Mouse (Mus musculus) embryonic facial prominence, embryonic 12.5 days (tissue): ENCODE measurements around the gene Gm14214. TPM values are rescaled to one million over a fixed set of nuclear protein-coding genes. Genes with fewer than 3 reads are reported as not detected.

Experiments
- ATAC-seq: fragments of 200-750 bp; cut with Nextera tagmentation; 2 replicates; pipeline ENCODE4 v1.8.0; 2017; ENCODE audit not compliant: insufficient number of reproducible peaks, insufficient read depth, low FRiP score, low TSS enrichment
- H3K27ac ChIP-seq: fragments of 300-500 bp; sonication (generic); 2 replicates; pipeline ENCODE4 v1.5.1; 2016; ENCODE audit warnings: mild to moderate bottlenecking
- H3K27me3 ChIP-seq: fragments of 300-500 bp; sonication (generic); 2 replicates; pipeline ENCODE4 v1.6.1; 2016; ENCODE audit warnings: mild to moderate bottlenecking, moderate library complexity
- H3K36me3 ChIP-seq: fragments of 300-500 bp; sonication (generic); 2 replicates; pipeline ENCODE4 v1.6.1; 2016; ENCODE audit warnings: mild to moderate bottlenecking
- H3K4me1 ChIP-seq: fragments of 300-500 bp; sonication (generic); 2 replicates; pipeline ENCODE4 v1.6.1; 2016
- H3K4me2 ChIP-seq: fragments of 300-500 bp; sonication (generic); replicated peaks from 2 replicates; pipeline ENCODE4 v1.6.1; 2016; ENCODE audit warnings: mild to moderate bottlenecking, moderate library complexity
- H3K4me3 ChIP-seq: fragments of 300-500 bp; sonication (generic); 2 replicates; pipeline ENCODE4 v1.5.1; 2016; ENCODE audit warnings: mild to moderate bottlenecking
- H3K9ac ChIP-seq: fragments of 300-500 bp; sonication (generic); 2 replicates; pipeline ENCODE4 v1.6.1; 2016; ENCODE audit warnings: mild to moderate bottlenecking, moderate library complexity
- H3K9me3 ChIP-seq: fragments of 300-500 bp; sonication (generic); 2 replicates; pipeline ENCODE4 v1.6.1; 2016; ENCODE audit warnings: mild to moderate bottlenecking, moderate library complexity
- WGBS: fragments of 180-500 bp; shearing (Covaris S2); methylation state at CpG from one replicate; pipeline ENCODE4 v1.1.7; 2016; 5-methylcytosine and 5-hydroxymethylcytosine counted together
- polyA plus RNA-seq: library from polyadenylated mRNA; unstranded; fragments of >200 nt; fragmentation: Nextera tagmentation; extraction: Ambion mirVana; gene quantifications from 2 replicates; pipeline ENCODE4 v1.2.1, GENCODE M21; 2016

Gene Gm14214
- polyA plus RNA-seq, 1 experiment from 2014 or later, result not detected

DNA sequence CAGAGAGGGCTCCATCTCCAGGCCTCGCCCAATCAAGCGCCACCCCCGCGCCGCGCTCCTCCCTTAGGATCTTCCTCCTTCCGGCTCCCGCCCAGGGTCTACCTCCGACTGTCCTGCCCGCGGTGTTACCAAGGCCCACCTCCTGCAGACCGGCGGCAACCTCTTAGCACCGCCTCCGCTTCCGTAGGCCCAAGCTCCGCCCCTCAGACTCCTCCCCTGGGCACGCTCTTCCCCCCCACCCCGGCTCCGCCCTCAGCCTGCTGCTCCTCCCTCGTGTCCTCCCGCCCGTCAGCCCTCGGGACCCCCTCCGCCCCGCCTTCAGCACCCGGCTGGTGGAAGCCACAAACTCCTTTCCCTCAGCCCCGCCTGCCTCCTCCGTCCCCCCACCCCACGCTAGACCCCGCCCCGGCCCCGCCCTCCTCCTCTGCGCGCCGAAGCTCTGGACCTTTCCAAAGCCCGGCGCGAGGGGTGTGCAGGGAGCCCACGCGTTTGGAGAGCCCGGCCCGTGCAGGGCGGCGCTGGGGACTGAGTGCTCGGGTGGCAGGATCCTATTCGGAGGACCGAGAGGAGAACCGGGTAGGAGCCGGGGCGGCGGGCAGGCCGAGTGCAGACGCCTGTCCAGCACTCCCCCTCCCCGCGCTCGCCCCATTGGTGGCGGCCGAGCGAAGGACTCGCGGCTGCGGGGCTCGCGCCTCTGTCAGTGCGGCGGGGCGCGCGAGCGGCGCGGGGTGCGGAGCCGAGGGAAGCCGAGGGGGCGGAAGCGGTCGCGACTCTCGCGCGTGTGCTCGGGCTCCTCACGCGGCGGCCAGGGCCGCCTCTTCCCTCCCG is 21.0 kb upstream of the Gm14214 start, which contains the start of the genes Raly and a:
Gene Raly (plus strand): TSS at position 441 of the 828 bp plus-strand sequence.
Gene a (plus strand): TSS at position 747 of the 828 bp plus-strand sequence.
- H3K9ac ChIP-seq, result peak within 1 kb of the TSS; percentile 98
- H3K27ac ChIP-seq, result peak within 1 kb of the TSS; percentile 97
- peaks cover 36% of the 10 kb centered on the region for H3K4me1 ChIP-seq
- no peaks in the 10 kb centered on the region for H3K36me3 ChIP-seq
- under 1% methylated on average over 86 of the region's 89 CpGs for WGBS
- no peaks in the 10 kb centered on the region for H3K9me3 ChIP-seq
- H3K4me2 ChIP-seq, result peak within 1 kb of the TSS; percentile 62
- H3K27me3 ChIP-seq, result no peaks in the 10 kb centered on the region
- H3K4me3 ChIP-seq, result peak within 1 kb of the TSS; percentile 93
- ATAC-seq, result peak; percentile 95

DNA sequence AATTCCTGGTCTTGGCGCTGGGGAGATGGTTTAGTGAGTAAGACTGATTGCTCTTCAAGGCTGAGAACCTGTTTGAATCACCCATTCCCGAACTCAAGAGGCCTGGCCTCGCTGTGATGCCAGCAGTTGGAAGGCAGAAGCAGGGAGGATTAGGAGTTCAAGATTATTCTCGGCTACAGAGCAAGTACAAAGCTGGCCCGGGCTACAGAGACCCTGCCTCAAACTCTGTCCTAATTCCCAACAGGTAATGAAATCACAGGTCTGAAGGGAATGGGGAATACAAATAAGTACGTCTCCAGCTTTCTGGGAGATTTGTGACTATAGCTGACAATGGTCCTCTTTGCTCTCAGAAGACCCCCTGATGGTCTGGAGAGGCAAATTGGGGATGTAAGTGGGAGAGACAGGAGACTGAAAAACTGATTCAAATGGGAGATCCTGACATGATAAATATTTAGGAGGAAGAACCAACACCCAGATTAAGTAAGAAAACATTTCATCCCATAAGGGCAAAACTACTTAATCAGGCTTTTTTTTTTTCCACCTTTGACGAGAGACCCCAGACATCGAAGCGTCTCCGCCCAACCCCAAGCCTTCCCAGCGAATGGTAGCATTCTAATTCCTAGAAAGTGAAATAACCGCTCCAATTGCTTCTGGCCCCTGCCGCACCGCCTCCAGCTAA is 20.3 kb upstream of the Gm14214 start:
- Histone ChIP-seq H3K4me3 (peak overlapping the region; percentile 93), H3K4me2 (peak overlapping the region; percentile 62), H3K9me3 (no peaks in the 10 kb centered on the region), H3K9ac (no peak overlapping the region), H3K27ac (no peak overlapping the region; the same call in none of the 2 replicates), H3K27me3 (no peaks in the 10 kb centered on the region), H3K36me3 (no peaks in the 10 kb centered on the region), H3K4me1 (peaks cover 31% of the 10 kb centered on the region)
- no peak for ATAC-seq
- 5% methylated on average over 14 of the region's 14 CpGs for WGBS

DNA sequence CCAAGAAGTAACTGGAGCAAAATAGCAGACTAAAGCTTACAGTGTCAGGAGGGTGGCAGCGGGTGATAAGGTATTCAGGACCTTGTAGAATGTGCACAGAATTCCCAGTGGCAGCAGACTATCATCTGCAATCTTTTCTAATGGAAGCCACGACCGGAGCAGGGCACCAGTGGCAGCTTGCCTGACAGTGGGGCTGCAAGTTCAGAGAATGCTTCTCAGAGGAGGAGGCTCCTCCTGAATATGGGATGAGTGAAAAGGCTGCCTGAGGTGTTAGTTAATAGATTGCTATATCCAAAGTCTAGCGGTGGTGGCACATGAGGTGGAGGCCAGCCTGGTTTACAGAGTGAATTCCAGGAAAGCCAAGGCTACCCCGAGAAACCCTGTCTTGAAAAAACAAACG is 19.6 kb upstream of the Gm14214 start:
- no peak overlapping the region for H3K27ac ChIP-seq
- WGBS, result 74% methylated on average over 6 of the region's 6 CpGs
- H3K4me1 ChIP-seq, result peaks cover 29% of the 10 kb centered on the region
- H3K9me3 ChIP-seq, result no peaks in the 10 kb centered on the region
- no peaks in the 10 kb centered on the region for H3K27me3 ChIP-seq
- no peak overlapping the region for H3K9ac ChIP-seq
- no peak for ATAC-seq
- no peak overlapping the region for H3K4me2 ChIP-seq
- no peak overlapping the region for H3K4me3 ChIP-seq
- no peaks in the 10 kb centered on the region for H3K36me3 ChIP-seq

GRCm38 (mm10) chr2:154786776-154787175 is 16.9 kb upstream of the Gm14214 start:
- Histone ChIP-seq H3K9me3 (no peaks in the 10 kb centered on the region), H3K36me3 (no peaks in the 10 kb centered on the region), H3K9ac (no peak overlapping the region), H3K27ac (no peak overlapping the region), H3K4me3 (no peak overlapping the region), H3K4me1 (peaks cover 14% of the 10 kb centered on the region; the same call in 1 of the 2 replicates), H3K27me3 (no peaks in the 10 kb centered on the region), H3K4me2 (no peak overlapping the region)
- ATAC-seq, result no peak
- WGBS, result 84% methylated on average over 11 of the region's 11 CpGs

DNA sequence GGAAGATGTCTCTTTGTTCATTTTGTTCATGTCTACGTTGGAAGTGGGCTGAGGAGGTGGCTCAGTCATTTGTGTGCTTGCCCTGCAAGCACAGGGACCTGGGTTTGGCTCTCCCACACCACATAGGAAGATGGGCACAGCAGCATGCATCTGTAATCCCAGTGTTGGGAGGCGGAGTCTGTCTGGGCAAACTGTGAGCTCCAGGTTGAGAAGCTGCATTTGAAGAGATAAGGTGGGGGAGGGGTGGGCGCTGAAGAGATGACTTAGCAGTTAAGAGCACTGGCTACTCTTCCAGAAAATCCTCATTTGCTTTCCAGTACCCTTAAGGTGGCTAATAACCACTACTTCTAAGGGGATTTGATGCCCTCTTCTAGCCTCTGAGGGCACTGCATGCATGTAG is 16.4 kb upstream of the Gm14214 start:
- H3K9me3 ChIP-seq, result no peaks in the 10 kb centered on the region
- H3K36me3 ChIP-seq, result no peaks in the 10 kb centered on the region
- H3K4me1 ChIP-seq, result peaks cover 14% of the 10 kb centered on the region; the same call in 1 of the 2 replicates
- no peak overlapping the region for H3K27ac ChIP-seq
- 50% methylated on average over 3 of the region's 3 CpGs for WGBS
- H3K4me3 ChIP-seq, result no peak overlapping the region
- no peak for ATAC-seq
- no peak overlapping the region for H3K9ac ChIP-seq
- H3K27me3 ChIP-seq, result no peaks in the 10 kb centered on the region
- H3K4me2 ChIP-seq, result no peak overlapping the region

- H3K9ac ChIP-seq, result no peak overlapping the region
- 41% methylated on average over 3 of the region's 3 CpGs for WGBS
- no peak overlapping the region for H3K27ac ChIP-seq
- no peaks in the 10 kb centered on the region for H3K9me3 ChIP-seq
- no peak for ATAC-seq
- no peaks in the 10 kb centered on the region for H3K36me3 ChIP-seq
- H3K4me3 ChIP-seq, result no peak overlapping the region
- peaks cover 14% of the 10 kb centered on the region; the same call in 1 of the 2 replicates for H3K4me1 ChIP-seq
- H3K4me2 ChIP-seq, result no peak overlapping the region
- no peaks in the 10 kb centered on the region for H3K27me3 ChIP-seq
Measured at GRCm38 (mm10) chr2:154785284-154785683, 15.5 kb upstream of the Gm14214 start.

DNA sequence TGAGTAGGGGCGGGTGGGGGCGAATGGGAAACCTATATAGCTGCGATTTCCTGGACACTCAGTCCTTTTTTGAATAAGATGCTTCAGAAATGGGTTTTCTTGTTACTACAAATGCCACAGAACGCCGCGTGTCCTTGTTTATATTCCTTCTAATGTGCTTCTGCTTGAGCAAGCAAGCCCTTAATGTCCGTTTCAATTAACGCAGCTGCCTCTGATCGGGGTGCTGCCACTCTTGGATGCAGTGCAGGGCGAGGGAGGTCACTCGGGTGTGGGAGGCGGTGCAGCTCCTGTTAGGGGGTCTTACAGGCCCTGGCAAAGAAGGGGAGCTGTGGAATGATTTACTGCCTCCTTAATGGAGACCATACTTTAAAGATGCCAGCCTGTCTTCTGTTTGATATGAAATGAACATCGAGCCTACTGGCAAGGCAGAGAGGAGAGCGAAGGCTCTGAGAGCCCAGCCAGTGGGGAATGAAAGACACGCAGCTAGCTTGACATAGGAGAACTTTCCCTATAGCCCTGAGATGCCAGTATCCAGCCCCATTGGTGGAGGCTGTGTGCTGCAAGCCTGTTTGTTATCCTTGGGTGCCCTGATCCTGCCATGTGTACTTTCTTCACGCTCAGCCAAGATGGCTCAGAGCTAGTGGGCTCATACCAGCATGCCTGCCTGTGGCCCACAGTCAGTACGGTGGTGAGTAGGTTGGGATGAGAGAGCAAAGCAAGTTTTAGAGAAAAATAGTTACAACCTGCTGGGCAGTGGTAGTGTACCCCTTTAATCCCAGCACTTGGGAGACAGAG is 13.2 kb upstream of the Gm14214 start:
- H3K36me3 ChIP-seq, result no peaks in the 10 kb centered on the region
- H3K4me1 ChIP-seq, result peaks cover 9% of the 10 kb centered on the region; the same call in 1 of the 2 replicates
- H3K9ac ChIP-seq, result no peak overlapping the region
- 75% methylated on average over 17 of the region's 17 CpGs for WGBS
- no peak overlapping the region for H3K4me3 ChIP-seq
- no peaks in the 10 kb centered on the region for H3K27me3 ChIP-seq
- no peak overlapping the region for H3K27ac ChIP-seq
- no peaks in the 10 kb centered on the region for H3K9me3 ChIP-seq
- no peak overlapping the region for H3K4me2 ChIP-seq
- ATAC-seq, result no peak

DNA sequence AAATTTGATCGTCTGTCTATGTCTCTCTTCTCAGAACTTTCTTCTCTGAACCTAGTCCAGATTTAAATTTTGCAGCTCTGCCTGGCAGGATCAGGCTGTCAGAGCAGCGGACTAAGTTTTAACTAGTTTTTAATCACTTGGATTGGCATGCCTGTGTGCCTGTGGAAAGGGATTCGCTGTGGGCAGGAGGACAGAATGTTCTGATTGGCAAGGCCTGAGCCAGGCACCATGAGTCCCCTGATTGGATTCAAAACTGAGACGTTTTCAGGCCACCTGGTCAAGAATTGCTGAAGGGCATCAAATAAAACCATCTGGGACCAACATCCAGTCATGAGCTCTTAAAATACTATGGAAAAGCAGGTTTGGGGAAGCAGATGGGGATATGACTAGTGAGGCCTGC is 12.5 kb upstream of the Gm14214 start:
- 63% methylated on average over 4 of the region's 4 CpGs for WGBS
- ATAC-seq, result no peak
- Histone ChIP-seq H3K9ac (no peak overlapping the region), H3K36me3 (no peaks in the 10 kb centered on the region), H3K9me3 (no peaks in the 10 kb centered on the region), H3K27me3 (no peaks in the 10 kb centered on the region), H3K27ac (no peak overlapping the region), H3K4me3 (no peak overlapping the region), H3K4me1 (peaks cover 9% of the 10 kb centered on the region; the same call in 1 of the 2 replicates), H3K4me2 (no peak overlapping the region)

GRCm38 (mm10) chr2:154779648-154780047 is 9.8 kb upstream of the Gm14214 start:
- WGBS, result 43% methylated on average over 3 of the region's 3 CpGs
- no peak overlapping the region for H3K9ac ChIP-seq
- H3K36me3 ChIP-seq, result no peaks in the 10 kb centered on the region
- H3K4me3 ChIP-seq, result no peak overlapping the region
- H3K4me2 ChIP-seq, result no peak overlapping the region
- H3K9me3 ChIP-seq, result no peaks in the 10 kb centered on the region
- peaks cover 8% of the 10 kb centered on the region; the same call in 1 of the 2 replicates for H3K4me1 ChIP-seq
- H3K27ac ChIP-seq, result no peak overlapping the region
- no peaks in the 10 kb centered on the region for H3K27me3 ChIP-seq
- no peak for ATAC-seq

- Histone ChIP-seq H3K9me3 (no peaks in the 10 kb centered on the region), H3K4me2 (no peak overlapping the region), H3K27me3 (no peaks in the 10 kb centered on the region), H3K9ac (no peak overlapping the region), H3K27ac (no peak overlapping the region), H3K4me3 (no peak overlapping the region), H3K36me3 (no peaks in the 10 kb centered on the region), H3K4me1 (no peaks in the 10 kb centered on the region)
- no peak for ATAC-seq
- 70% methylated on average over 7 of the region's 7 CpGs for WGBS
Measured at GRCm38 (mm10) chr2:154776496-154776895, 6.7 kb upstream of the Gm14214 start.

DNA sequence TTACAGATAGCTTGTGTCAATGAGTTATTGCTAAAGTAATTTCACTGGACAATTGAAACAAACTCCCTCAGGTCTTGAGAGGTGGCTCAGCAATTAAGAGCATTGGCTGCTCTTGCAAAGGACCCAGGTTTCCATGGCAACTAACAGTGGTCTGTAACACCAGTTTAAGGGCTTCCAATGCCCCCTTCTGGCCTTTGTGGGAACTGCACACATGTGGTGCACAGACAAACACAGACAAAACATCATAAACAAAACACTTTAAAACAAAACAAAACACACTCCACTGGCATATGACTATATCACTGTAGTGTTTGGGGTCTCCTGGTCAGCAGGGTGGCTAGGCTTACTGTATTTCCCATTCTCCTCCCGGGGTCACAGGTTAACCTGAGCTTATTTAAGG is 4.2 kb upstream of the Gm14214 start:
- ATAC-seq, result no peak
- WGBS, result 79% methylated on average over 1 of the region's 1 CpGs
- H3K4me3 ChIP-seq, result no peak overlapping the region
- H3K36me3 ChIP-seq, result no peaks in the 10 kb centered on the region
- H3K27ac ChIP-seq, result no peak overlapping the region
- no peak overlapping the region for H3K4me2 ChIP-seq
- no peaks in the 10 kb centered on the region for H3K27me3 ChIP-seq
- no peaks in the 10 kb centered on the region for H3K4me1 ChIP-seq
- H3K9me3 ChIP-seq, result no peaks in the 10 kb centered on the region
- H3K9ac ChIP-seq, result no peak overlapping the region
